Mouse (Mus musculus): ENCODE measurements at regions not wholly inside any gene's neighbourhood (a gene's known extent, or its start where the extent isn't known, plus 50 kb on each side); places are given as distances from the start of the nearest gene placed in this dataset.
"Not testable (repeated sequence)": the region's sequence is repeated elsewhere in the genome, so short reads cannot be mapped to it uniquely, and the experiment has no call there.

DNA sequence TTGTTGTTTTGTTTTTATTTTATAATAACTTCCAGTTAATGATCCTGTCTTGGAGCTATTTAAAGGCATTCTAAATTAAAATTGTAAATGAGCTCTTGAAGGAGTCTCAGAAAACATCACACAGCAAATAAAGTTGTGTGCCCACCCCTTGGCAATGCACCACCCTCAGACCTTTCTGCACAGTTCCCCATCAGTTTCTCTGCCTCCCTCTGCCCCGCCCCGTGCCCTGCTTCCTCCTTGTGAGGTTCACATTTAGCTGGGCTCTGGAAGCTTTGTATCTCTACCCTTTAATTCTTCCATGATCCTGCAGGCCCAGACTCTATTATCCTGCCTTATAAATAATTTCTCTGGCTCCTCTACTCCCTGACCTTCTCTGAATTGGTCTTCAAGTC, 149.7 kb downstream of the Gm5426 start:
- no peak overlapping the region for H3K27ac ChIP-seq (ENCODE audit: low read depth, low read length)
- DNase-seq (ENCODE audit: low spot score) (no peak), ATAC-seq (replicated peaks; ENCODE audit: low FRiP score) (no peak)
- no peaks in the 10 kb centered on the region for H3K9me3 ChIP-seq (ENCODE audit: control insufficient read depth, low read length)
- WGBS = 76% methylated on average over 2 of the region's 2 CpGs
- no peaks in the 10 kb centered on the region for H3K4me1 ChIP-seq (replicated peaks; ENCODE audit: control insufficient read depth, insufficient read depth, low read length)
- H3K36me3 ChIP-seq (ENCODE audit: control insufficient read depth, insufficient read depth, low read length) = no peaks in the 10 kb centered on the region
- no peak overlapping the region for H3K4me3 ChIP-seq (ENCODE audit: low read depth, low read length)
- no peak overlapping the region for H3K4me2 ChIP-seq (ENCODE audit: low read depth, low read length, severe bottlenecking)
- H3K27me3 ChIP-seq (ENCODE audit: control insufficient read depth, insufficient read depth, low read length) = no peaks in the 10 kb centered on the region
- no peak overlapping the region for H3K9ac ChIP-seq (ENCODE audit: low read length)

DNA sequence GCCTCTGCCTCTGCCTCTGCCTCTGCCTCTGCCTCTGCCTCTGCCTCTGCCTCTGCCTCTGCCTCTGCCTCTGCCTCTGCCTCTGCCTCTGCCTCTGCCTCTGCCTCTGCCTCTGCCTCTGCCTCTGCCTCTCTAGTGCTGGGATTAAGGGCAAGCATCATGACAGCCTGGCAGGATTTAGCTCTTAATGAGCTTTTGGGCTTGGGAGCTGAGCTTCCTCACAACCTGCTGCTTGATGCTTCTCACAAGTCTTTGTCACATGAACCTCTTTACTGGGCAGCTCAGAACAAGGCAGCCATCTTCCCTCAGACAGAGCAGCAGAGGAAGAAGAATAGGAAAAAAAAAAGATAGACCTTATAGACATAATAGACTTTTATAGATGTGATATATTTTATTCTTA, 152.6 kb downstream of the Gm5426 start:
- not testable (repeated sequence) for H3K27me3 ChIP-seq (ENCODE audit: control insufficient read depth, insufficient read depth, low read length); H3K27ac ChIP-seq (ENCODE audit: low read depth, low read length); H3K9ac ChIP-seq (ENCODE audit: low read length); H3K4me1 ChIP-seq (replicated peaks; ENCODE audit: control insufficient read depth, insufficient read depth, low read length); ATAC-seq (replicated peaks; ENCODE audit: low FRiP score); DNase-seq (ENCODE audit: low spot score); H3K4me3 ChIP-seq (ENCODE audit: low read depth, low read length); H3K36me3 ChIP-seq (ENCODE audit: control insufficient read depth, insufficient read depth, low read length); H3K4me2 ChIP-seq (ENCODE audit: low read depth, low read length, severe bottlenecking); H3K9me3 ChIP-seq (ENCODE audit: control insufficient read depth, low read length)

GRCm38 (mm10) chr10:96293622-96294021, 157.2 kb downstream of the Gm5426 start:
- Histone ChIP-seq H3K9me3 (ENCODE audit: control insufficient read depth, low read length) (no peaks in the 10 kb centered on the region), H3K27me3 (ENCODE audit: control insufficient read depth, insufficient read depth, low read length) (no peaks in the 10 kb centered on the region), H3K4me3 (ENCODE audit: low read depth, low read length) (no peak overlapping the region), H3K4me1 (replicated peaks; ENCODE audit: control insufficient read depth, insufficient read depth, low read length) (no peaks in the 10 kb centered on the region), H3K9ac (ENCODE audit: low read length) (no peak overlapping the region), H3K4me2 (ENCODE audit: low read depth, low read length, severe bottlenecking) (no peak overlapping the region), H3K27ac (ENCODE audit: low read depth, low read length) (no peak overlapping the region), H3K36me3 (ENCODE audit: control insufficient read depth, insufficient read depth, low read length) (no peaks in the 10 kb centered on the region)
- 74% methylated on average over 7 of the region's 7 CpGs for WGBS
- ATAC-seq (replicated peaks; ENCODE audit: low FRiP score) (no peak), DNase-seq (ENCODE audit: low spot score) (no peak)

DNA sequence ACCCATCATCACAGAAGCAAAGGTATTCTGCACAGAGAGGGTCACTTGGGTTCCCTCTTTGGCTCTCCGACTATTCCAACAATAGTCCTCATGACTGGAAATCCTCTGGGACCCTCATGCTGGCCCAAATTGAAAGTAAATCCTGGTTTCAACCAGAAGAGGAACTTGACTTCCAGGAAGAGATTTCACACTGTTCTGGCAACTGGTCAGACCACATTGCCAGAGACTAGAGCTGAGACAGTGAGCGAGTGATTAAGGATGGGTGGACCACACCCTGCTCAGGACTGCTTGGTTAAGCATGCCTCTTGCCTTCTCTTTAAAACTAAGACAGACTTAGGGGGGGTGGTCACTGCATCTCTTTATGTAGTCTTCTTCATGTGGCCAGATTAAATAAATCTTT, 158.3 kb downstream of the Gm5426 start:
- WGBS = 88% methylated on average over 2 of the region's 2 CpGs
- H3K9ac ChIP-seq (ENCODE audit: low read length) = no peak overlapping the region

GRCm38 (mm10) chr10:96297658-96298057, 161.3 kb downstream of the Gm5426 start:
- no peaks in the 10 kb centered on the region for H3K36me3 ChIP-seq (ENCODE audit: control insufficient read depth, insufficient read depth, low read length)
- no peak overlapping the region for H3K4me3 ChIP-seq (ENCODE audit: low read depth, low read length)
- WGBS = 94% methylated on average over 4 of the region's 4 CpGs
- H3K9me3 ChIP-seq (ENCODE audit: control insufficient read depth, low read length) = no peaks in the 10 kb centered on the region
- no peak overlapping the region for H3K27ac ChIP-seq (ENCODE audit: low read depth, low read length)
- DNase-seq (ENCODE audit: low spot score) (no peak), ATAC-seq (replicated peaks; ENCODE audit: low FRiP score) (no peak)
- H3K4me1 ChIP-seq (replicated peaks; ENCODE audit: control insufficient read depth, insufficient read depth, low read length) = no peaks in the 10 kb centered on the region
- H3K4me2 ChIP-seq (ENCODE audit: low read depth, low read length, severe bottlenecking) = no peak overlapping the region
- no peak overlapping the region for H3K9ac ChIP-seq (ENCODE audit: low read length)
- H3K27me3 ChIP-seq (ENCODE audit: control insufficient read depth, insufficient read depth, low read length) = no peaks in the 10 kb centered on the region

More for the DNA sequence above, 158.3 kb downstream of the Gm5426 start:
- Histone ChIP-seq H3K27me3 (ENCODE audit: control insufficient read depth, insufficient read depth, low read length) (no peaks in the 10 kb centered on the region), H3K4me1 (replicated peaks; ENCODE audit: control insufficient read depth, insufficient read depth, low read length) (no peaks in the 10 kb centered on the region), H3K4me3 (ENCODE audit: low read depth, low read length) (no peak overlapping the region), H3K36me3 (ENCODE audit: control insufficient read depth, insufficient read depth, low read length) (no peaks in the 10 kb centered on the region), H3K9me3 (ENCODE audit: control insufficient read depth, low read length) (no peaks in the 10 kb centered on the region), H3K27ac (ENCODE audit: low read depth, low read length) (no peak overlapping the region), H3K4me2 (ENCODE audit: low read depth, low read length, severe bottlenecking) (no peak overlapping the region)
- DNase-seq (ENCODE audit: low spot score) (no peak), ATAC-seq (replicated peaks; ENCODE audit: low FRiP score) (no peak)

GRCm38 (mm10) chr10:96298566-96298965, 162.2 kb downstream of the Gm5426 start:
- ATAC-seq (replicated peaks; ENCODE audit: low FRiP score) = no peak

GRCm38 (mm10) chr10:96305701-96306100, 169.3 kb downstream of the Gm5426 start:
- H3K27ac ChIP-seq (ENCODE audit: low read depth, low read length) = no peak overlapping the region
- no peaks in the 10 kb centered on the region for H3K27me3 ChIP-seq (ENCODE audit: control insufficient read depth, insufficient read depth, low read length)
- WGBS = 85% methylated on average over 7 of the region's 7 CpGs
- H3K4me1 ChIP-seq (replicated peaks; ENCODE audit: control insufficient read depth, insufficient read depth, low read length) = peaks cover 7% of the 10 kb centered on the region; the same call in 1 of the 2 replicates
- no peak overlapping the region for H3K4me2 ChIP-seq (ENCODE audit: low read depth, low read length, severe bottlenecking)
- no peak overlapping the region for H3K4me3 ChIP-seq (ENCODE audit: low read depth, low read length)
- H3K9me3 ChIP-seq (ENCODE audit: control insufficient read depth, low read length) = no peaks in the 10 kb centered on the region
- no peak for ATAC-seq (replicated peaks; ENCODE audit: low FRiP score)
- no peak for DNase-seq (ENCODE audit: low spot score)
- H3K36me3 ChIP-seq (ENCODE audit: control insufficient read depth, insufficient read depth, low read length) = no peaks in the 10 kb centered on the region
- H3K9ac ChIP-seq (ENCODE audit: low read length) = no peak overlapping the region

More at GRCm38 (mm10) chr10:96298566-96298965, 162.2 kb downstream of the Gm5426 start:
- no peaks in the 10 kb centered on the region for H3K4me1 ChIP-seq (replicated peaks; ENCODE audit: control insufficient read depth, insufficient read depth, low read length)
- WGBS = 84% methylated on average over 5 of the region's 5 CpGs
- H3K27me3 ChIP-seq (ENCODE audit: control insufficient read depth, insufficient read depth, low read length) = no peaks in the 10 kb centered on the region
- H3K9ac ChIP-seq (ENCODE audit: low read length) = no peak overlapping the region
- no peak overlapping the region for H3K27ac ChIP-seq (ENCODE audit: low read depth, low read length)
- H3K9me3 ChIP-seq (ENCODE audit: control insufficient read depth, low read length) = no peaks in the 10 kb centered on the region
- H3K36me3 ChIP-seq (ENCODE audit: control insufficient read depth, insufficient read depth, low read length) = no peaks in the 10 kb centered on the region
- H3K4me3 ChIP-seq (ENCODE audit: low read depth, low read length) = no peak overlapping the region
- no peak overlapping the region for H3K4me2 ChIP-seq (ENCODE audit: low read depth, low read length, severe bottlenecking)
- DNase-seq (ENCODE audit: low spot score) = no peak

DNA sequence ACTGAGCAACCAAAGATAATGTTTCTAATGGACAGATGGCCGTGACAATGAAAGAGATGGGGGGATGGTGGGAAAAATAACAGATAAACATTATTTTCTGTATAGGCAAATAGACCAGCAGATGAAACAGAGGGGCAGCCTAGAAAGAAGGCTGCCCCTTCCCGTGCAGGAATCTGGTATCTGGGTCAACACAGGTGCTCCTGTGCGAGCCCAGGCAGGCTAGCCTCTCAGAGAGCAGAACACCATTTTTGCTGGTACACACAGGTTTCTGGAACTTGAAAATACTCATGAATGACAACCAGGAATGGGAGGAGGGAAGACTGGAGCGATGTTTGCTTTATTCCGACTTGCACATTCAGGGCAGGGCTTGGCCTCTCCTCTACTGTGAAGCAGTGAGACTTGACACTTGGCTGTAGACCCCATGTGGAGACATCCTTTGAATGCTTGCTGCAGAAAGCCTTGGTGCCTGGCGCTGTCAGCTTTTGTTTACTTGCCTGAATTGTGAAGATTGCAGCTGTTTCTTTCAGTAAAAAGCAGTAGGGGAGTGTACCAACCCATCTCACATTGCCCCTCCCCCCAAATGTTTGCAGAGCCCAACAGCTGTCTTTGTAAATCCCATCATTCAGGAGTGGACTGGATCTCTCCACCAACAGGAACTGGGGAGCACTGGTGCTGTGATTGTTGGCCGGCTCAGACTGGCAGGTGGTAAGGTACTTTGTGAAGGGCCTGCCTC, 172.5 kb downstream of the Gm5426 start:
- no peak overlapping the region for H3K4me3 ChIP-seq (ENCODE audit: low read depth, low read length)
- H3K4me2 ChIP-seq (ENCODE audit: low read depth, low read length, severe bottlenecking) = no peak overlapping the region
- ATAC-seq (replicated peaks; ENCODE audit: low FRiP score) = peak; percentile 95

GRCm38 (mm10) chr10:96309766-96310165, 173.4 kb downstream of the Gm5426 start:
- DNase-seq (ENCODE audit: low spot score) (no peak), ATAC-seq (replicated peaks; ENCODE audit: low FRiP score) (no peak)
- 75% methylated on average over 4 of the region's 4 CpGs for WGBS
- Histone ChIP-seq H3K36me3 (ENCODE audit: control insufficient read depth, insufficient read depth, low read length) (no peaks in the 10 kb centered on the region), H3K27ac (ENCODE audit: low read depth, low read length) (0 out of 2 replicates have a peak overlapping the region, but pooled peaks have one; percentile 46), H3K27me3 (ENCODE audit: control insufficient read depth, insufficient read depth, low read length) (no peaks in the 10 kb centered on the region), H3K9ac (ENCODE audit: low read length) (no peak overlapping the region), H3K4me3 (ENCODE audit: low read depth, low read length) (no peak overlapping the region), H3K4me2 (ENCODE audit: low read depth, low read length, severe bottlenecking) (no peak overlapping the region), H3K9me3 (ENCODE audit: control insufficient read depth, low read length) (no peaks in the 10 kb centered on the region; the same call in 1 of the 2 replicates), H3K4me1 (replicated peaks; ENCODE audit: control insufficient read depth, insufficient read depth, low read length) (peaks cover 7% of the 10 kb centered on the region; the same call in 1 of the 2 replicates)

More for the DNA sequence above, 172.5 kb downstream of the Gm5426 start:
- Histone ChIP-seq H3K27ac (ENCODE audit: low read depth, low read length) (peak overlapping the region; percentile 46; the same call in 1 of the 2 replicates), H3K9me3 (ENCODE audit: control insufficient read depth, low read length) (no peaks in the 10 kb centered on the region; the same call in 1 of the 2 replicates), H3K36me3 (ENCODE audit: control insufficient read depth, insufficient read depth, low read length) (no peaks in the 10 kb centered on the region), H3K9ac (ENCODE audit: low read length) (no peak overlapping the region), H3K4me1 (replicated peaks; ENCODE audit: control insufficient read depth, insufficient read depth, low read length) (peaks cover 7% of the 10 kb centered on the region; the same call in 1 of the 2 replicates), H3K27me3 (ENCODE audit: control insufficient read depth, insufficient read depth, low read length) (no peaks in the 10 kb centered on the region)
- WGBS = 7% methylated on average over 7 of the region's 7 CpGs
- DNase-seq (ENCODE audit: low spot score) = peak; percentile 68

Data from forebrain, embryonic 11.5 days (tissue).